Mouse (Mus musculus) left cerebral cortex, adult 2 months (tissue): Measurements from ENCODE around the gene Ddost. TPM values are rescaled to one million over a fixed set of nuclear protein-coding genes. Genes with fewer than 3 reads are reported as not detected.

Experiments used
- DNase-seq, 2 experiments: peaks; one replicate each; pipeline ENCODE4 v3.0.0; 2021 to 2022; ENCODE audit warnings: low spot score in 2 of 2, mixed read lengths in 1 of 2; ENCODE audit errors: extremely low spot score in 1 of 2
- H3K27ac ChIP-seq: fragments of 200-600 bp; 2 replicates; pipeline ENCODE4 v1.8.1; 2022
- H3K4me3 ChIP-seq: fragments of 200-600 bp; 2 replicates; pipeline ENCODE4 v1.8.1; 2022
- CTCF ChIP-seq: fragments of 200-600 bp; IDR thresholded peaks from 2 replicates; pipeline ENCODE4 v1.8.1; 2022; ENCODE audit warnings: antibody characterized with exemption, mild to moderate bottlenecking, moderate library complexity
- intact Hi-C: fragments of 180-260 bp; cut with DNase I; formaldehyde crosslinking; loops from one replicate; pipeline ENCODE4 v1.15.1; 2025
- total RNA-seq, 2 experiments: library from RNA; stranded (reverse); gene quantifications; 2 replicates each; pipeline ENCODE4 v1.2.3; 2021

Ddost gene
- total RNA-seq, 2 experiments from 2014 or later: 82.4 to 88.9 TPM

- no peak overlapping the region for H3K27ac ChIP-seq
- intact Hi-C loops: no loop called here
- no peak for TF ChIP-seq CTCF
- no peak for DNase-seq
- no peak overlapping the region for H3K4me3 ChIP-seq
These were observed 15.8 kb upstream of the Ddost start for GRCm38 (mm10) chr4:138288691-138289090.

GRCm38 (mm10) chr4:138292028-138292427 is 12.5 kb upstream of the Ddost start:
- intact Hi-C loops: no loop called here

GRCm38 (mm10) chr4:138293261-138293948 is 11.1 kb upstream of the Ddost start:
- intact Hi-C loops: no loop called here
- no peak for TF ChIP-seq CTCF
- no peak for DNase-seq
- H3K4me3 ChIP-seq: no peak overlapping the region
- H3K27ac ChIP-seq: no peak overlapping the region

More at GRCm38 (mm10) chr4:138292028-138292427, 12.5 kb upstream of the Ddost start:
- DNase-seq: no peak
- H3K27ac ChIP-seq: no peak overlapping the region
- no peak for TF ChIP-seq CTCF
- no peak overlapping the region for H3K4me3 ChIP-seq

- no peak for DNase-seq
- no peak overlapping the region for H3K27ac ChIP-seq
- TF ChIP-seq CTCF: no peak
These were observed 10.5 kb upstream of the Ddost start for GRCm38 (mm10) chr4:138293949-138294550.

GRCm38 (mm10) chr4:138301271-138301780 is 3.2 kb upstream of the Ddost start:
- Histone ChIP-seq H3K4me3 (no peak overlapping the region), H3K27ac (no peak overlapping the region)
- no peak for DNase-seq
- TF ChIP-seq CTCF: no peak
- intact Hi-C loops: no loop called here

More at GRCm38 (mm10) chr4:138293949-138294550, 10.5 kb upstream of the Ddost start:
- intact Hi-C loops: no loop called here
- no peak overlapping the region for H3K4me3 ChIP-seq

GRCm38 (mm10) chr4:138303011-138303410 is 1.5 kb upstream of the Ddost start:
- intact Hi-C loops: no loop called here
- Histone ChIP-seq H3K27ac (no peak overlapping the region), H3K4me3 (no peak overlapping the region)
- DNase-seq: no peak
- no peak for TF ChIP-seq CTCF

GRCm38 (mm10) chr4:138303742-138304141 is 788 bp upstream of the Ddost start:
- Histone ChIP-seq H3K27ac (peak overlapping the region; percentile 66), H3K4me3 (peak overlapping the region; percentile 85)
- intact Hi-C loops: no loop called here
- no peak for TF ChIP-seq CTCF
- no peak for DNase-seq

- intact Hi-C loops: no loop called here
- TF ChIP-seq CTCF: no peak
- no peak overlapping the region for H3K4me3 ChIP-seq
- DNase-seq: no peak
- no peak overlapping the region for H3K27ac ChIP-seq
These were observed 2.5 kb downstream of the Ddost start for GRCm38 (mm10) chr4:138307025-138307424.

GRCm38 (mm10) chr4:138307739-138308138 is 3.2 kb downstream of the Ddost start:
- no peak overlapping the region for H3K27ac ChIP-seq
- no peak for DNase-seq
- intact Hi-C loops: no loop called here

GRCm38 (mm10) chr4:138310311-138310910 is 5.9 kb downstream of the Ddost start:
- DNase-seq: no peak
- TF ChIP-seq CTCF: no peak
- no peak overlapping the region for H3K4me3 ChIP-seq
- intact Hi-C loops: no loop called here
- no peak overlapping the region for H3K27ac ChIP-seq

More at GRCm38 (mm10) chr4:138307739-138308138, 3.2 kb downstream of the Ddost start:
- H3K4me3 ChIP-seq: no peak overlapping the region
- no peak for TF ChIP-seq CTCF

- intact Hi-C loops: no loop called here
- peak in 1 of 2 experiments; percentile 61 for DNase-seq
- H3K4me3 ChIP-seq: no peak overlapping the region
These were observed 7.1 kb downstream of the Ddost start for GRCm38 (mm10) chr4:138311595-138311994.

GRCm38 (mm10) chr4:138312105-138312504 is 7.6 kb downstream of the Ddost start:
- intact Hi-C loops: no loop called here
- no peak overlapping the region for H3K4me3 ChIP-seq
- no peak for TF ChIP-seq CTCF
- DNase-seq: no peak
- H3K27ac ChIP-seq: no peak overlapping the region

More at GRCm38 (mm10) chr4:138311595-138311994, 7.1 kb downstream of the Ddost start:
- TF ChIP-seq CTCF: peak; percentile 80
- H3K27ac ChIP-seq: no peak overlapping the region
